Mouse (Mus musculus): ENCODE results near the gene Syn2. TPM values are rescaled to one million over a fixed set of nuclear protein-coding genes. Genes with fewer than 3 reads are reported as not detected.

The Syn2 gene
- polyA plus RNA-seq, 1 experiment from 2014 or later = 33.7 TPM

DNA sequence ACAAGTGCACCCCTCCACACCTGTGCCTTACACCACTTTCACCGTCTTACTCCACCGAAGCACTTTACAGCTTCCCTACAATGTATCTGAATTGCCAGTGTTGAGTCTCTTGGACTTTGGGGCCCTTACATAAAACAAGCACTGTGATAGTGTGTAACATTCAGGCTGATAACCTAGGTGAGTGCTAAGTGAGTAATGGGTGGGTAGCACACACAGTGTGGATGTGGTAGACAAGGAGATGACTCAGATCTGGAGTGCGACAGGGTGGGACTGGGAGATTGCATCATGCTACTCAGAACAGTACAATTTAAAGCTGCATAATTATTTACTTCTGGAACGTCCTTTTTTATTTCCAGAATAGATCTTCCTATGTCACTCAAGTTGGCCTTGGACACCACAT lies 181.1 kb downstream of the Syn2 start:
- no peaks in the 10 kb centered on the region for H3K27me3 ChIP-seq
- no peak overlapping the region for H3K27ac ChIP-seq (replicated peaks)
- H3K4me2 ChIP-seq = no peak overlapping the region
- no peak overlapping the region for H3K9ac ChIP-seq
- no peak overlapping the region for H3K4me3 ChIP-seq
- no peak for ATAC-seq (ENCODE audit: low read depth)
- no peaks in the 10 kb centered on the region for H3K9me3 ChIP-seq
- no peaks in the 10 kb centered on the region for H3K4me1 ChIP-seq (replicated peaks)
- WGBS = 81% methylated on average over 4 of the region's 4 CpGs
- H3K36me3 ChIP-seq = no peaks in the 10 kb centered on the region

DNA sequence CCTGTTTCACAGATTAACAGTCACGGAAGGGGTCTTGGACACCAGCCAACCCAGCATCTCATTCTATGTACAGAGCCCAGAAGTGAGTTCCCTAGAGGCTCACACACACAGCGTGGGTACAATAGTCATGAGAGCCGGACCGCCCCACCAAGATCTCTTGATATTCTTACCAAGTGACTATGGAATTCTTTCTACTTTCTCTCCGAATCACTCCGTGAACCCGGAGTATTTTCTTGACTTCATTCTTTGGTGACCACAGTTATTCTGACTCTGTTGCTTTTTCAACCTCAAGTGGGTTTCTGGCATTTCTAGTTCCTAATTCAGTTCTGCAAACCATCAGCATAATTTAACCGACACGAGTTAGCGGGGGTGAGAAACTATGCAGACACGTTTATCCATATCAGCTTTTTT lies 182.1 kb downstream of the Syn2 start:
- WGBS = 70% methylated on average over 11 of the region's 11 CpGs
- H3K4me1 ChIP-seq (replicated peaks) = 0 out of 2 replicates have a peak, but pooled peaks cover under 1% of the 10 kb centered on the region
- H3K9me3 ChIP-seq = no peaks in the 10 kb centered on the region
- no peak overlapping the region for H3K4me3 ChIP-seq
- H3K9ac ChIP-seq = no peak overlapping the region
- H3K27ac ChIP-seq (replicated peaks) = no peak overlapping the region
- ATAC-seq (ENCODE audit: low read depth) = no peak
- no peak overlapping the region for H3K4me2 ChIP-seq
- no peaks in the 10 kb centered on the region for H3K27me3 ChIP-seq
- H3K36me3 ChIP-seq = no peaks in the 10 kb centered on the region

- 93% methylated on average over 6 of the region's 6 CpGs for WGBS
- Histone ChIP-seq H3K9me3 (no peaks in the 10 kb centered on the region), H3K36me3 (no peaks in the 10 kb centered on the region), H3K27me3 (no peaks in the 10 kb centered on the region), H3K27ac (replicated peaks) (no peak overlapping the region), H3K4me1 (replicated peaks) (peaks cover 11% of the 10 kb centered on the region; the same call in 1 of the 2 replicates), H3K4me2 (no peak overlapping the region), H3K4me3 (no peak overlapping the region), H3K9ac (no peak overlapping the region)
- no peak for ATAC-seq (ENCODE audit: low read depth)
These were observed 184.1 kb downstream of the Syn2 start for GRCm38 (mm10) chr6:115318811-115319210.

- H3K36me3 ChIP-seq = no peaks in the 10 kb centered on the region
- 91% methylated on average over 4 of the region's 4 CpGs for WGBS
- no peak overlapping the region for H3K4me3 ChIP-seq
- no peak for ATAC-seq (ENCODE audit: low read depth)
- no peak overlapping the region for H3K9ac ChIP-seq
- H3K27ac ChIP-seq (replicated peaks) = no peak overlapping the region
- no peaks in the 10 kb centered on the region for H3K9me3 ChIP-seq
- no peaks in the 10 kb centered on the region for H3K27me3 ChIP-seq
- H3K4me1 ChIP-seq (replicated peaks) = peaks cover 11% of the 10 kb centered on the region; the same call in 1 of the 2 replicates
- no peak overlapping the region for H3K4me2 ChIP-seq
These were observed 185.0 kb downstream of the Syn2 start for GRCm38 (mm10) chr6:115319686-115320085.

GRCm38 (mm10) chr6:115320927-115321714 lies 186.4 kb downstream of the Syn2 start:
- H3K9ac ChIP-seq = no peak overlapping the region
- no peaks in the 10 kb centered on the region for H3K36me3 ChIP-seq
- peaks cover 11% of the 10 kb centered on the region; the same call in 1 of the 2 replicates for H3K4me1 ChIP-seq (replicated peaks)
- H3K27me3 ChIP-seq = no peaks in the 10 kb centered on the region
- ATAC-seq (ENCODE audit: low read depth) = no peak
- no peak overlapping the region for H3K27ac ChIP-seq (replicated peaks)
- WGBS = 85% methylated on average over 8 of the region's 8 CpGs
- no peak overlapping the region for H3K4me3 ChIP-seq
- H3K4me2 ChIP-seq = no peak overlapping the region
- H3K9me3 ChIP-seq = no peaks in the 10 kb centered on the region

DNA sequence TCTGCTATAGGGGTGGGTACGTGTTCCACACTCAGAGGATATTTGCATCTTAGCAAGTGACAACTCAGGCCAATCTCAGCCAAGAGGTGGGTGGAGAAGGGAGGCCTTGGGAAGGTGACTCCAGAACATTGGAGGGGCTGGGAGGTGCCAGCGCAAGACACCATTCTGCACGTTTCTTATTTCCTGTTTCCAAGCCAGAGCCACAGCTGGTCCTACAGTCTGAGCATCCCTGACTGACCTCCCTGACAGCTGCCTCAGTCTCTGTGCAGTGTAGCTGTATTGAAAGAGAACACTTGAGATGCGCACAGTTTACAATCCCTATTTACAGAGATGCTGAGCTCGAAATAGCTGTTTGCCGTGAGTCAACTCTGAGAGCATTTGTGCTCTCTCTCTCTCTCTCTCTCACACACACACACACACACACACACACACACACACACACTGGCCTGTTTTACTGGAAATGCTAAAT lies 187.2 kb downstream of the Syn2 start:
- ATAC-seq (ENCODE audit: low read depth) = no peak
- Histone ChIP-seq H3K36me3 (no peaks in the 10 kb centered on the region), H3K27me3 (no peaks in the 10 kb centered on the region), H3K27ac (replicated peaks) (no peak overlapping the region), H3K4me1 (replicated peaks) (peaks cover 11% of the 10 kb centered on the region; the same call in 1 of the 2 replicates), H3K4me3 (no peak overlapping the region), H3K9me3 (no peaks in the 10 kb centered on the region), H3K4me2 (no peak overlapping the region), H3K9ac (no peak overlapping the region)
- WGBS = 51% methylated on average over 6 of the region's 6 CpGs

DNA sequence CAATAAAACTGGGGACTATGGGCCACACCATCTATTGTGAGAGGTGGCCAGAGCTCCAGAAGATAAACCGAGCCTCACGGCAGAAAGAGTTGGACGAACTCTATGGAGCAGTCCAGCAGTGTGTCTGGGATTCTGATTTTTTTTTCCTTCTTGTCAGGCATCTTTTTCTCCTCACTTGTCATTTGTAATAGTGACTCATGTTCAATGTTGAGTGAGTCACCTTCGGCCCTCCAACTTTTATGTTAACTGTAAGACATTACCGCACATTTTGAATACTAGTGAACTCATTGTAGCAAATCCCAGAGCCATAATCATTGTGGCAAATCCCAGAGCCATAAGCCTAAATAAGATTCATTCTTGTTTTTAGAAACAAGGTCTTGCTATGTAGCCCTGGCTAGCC lies 188.3 kb downstream of the Syn2 start:
- no peak for ATAC-seq (ENCODE audit: low read depth)
- Histone ChIP-seq H3K36me3 (no peaks in the 10 kb centered on the region), H3K9me3 (no peaks in the 10 kb centered on the region), H3K27me3 (no peaks in the 10 kb centered on the region), H3K9ac (no peak overlapping the region), H3K4me1 (replicated peaks) (peaks cover 11% of the 10 kb centered on the region; the same call in 1 of the 2 replicates), H3K4me2 (no peak overlapping the region), H3K4me3 (no peak overlapping the region), H3K27ac (replicated peaks) (no peak overlapping the region)
- WGBS = 88% methylated on average over 5 of the region's 5 CpGs

DNA sequence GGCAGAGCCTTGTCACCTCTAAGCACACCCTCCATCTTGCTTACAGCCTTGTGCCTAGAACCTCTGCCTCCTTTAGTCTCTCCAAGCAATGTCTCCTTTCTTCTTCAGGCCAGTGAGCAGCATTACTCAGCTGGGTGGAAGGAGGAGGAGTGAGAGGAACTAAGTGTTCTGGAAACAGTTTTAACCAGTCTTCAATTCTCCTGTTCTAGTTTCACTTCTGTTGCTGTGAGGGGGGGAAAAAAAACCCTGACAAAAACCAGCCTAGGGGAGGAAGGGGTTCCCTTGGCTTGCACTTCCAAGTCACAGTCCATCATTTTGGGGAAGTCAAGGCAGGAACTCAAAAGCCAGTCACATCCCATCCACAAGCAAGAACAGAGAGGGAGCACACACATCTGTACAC lies 196.3 kb downstream of the Syn2 start:
- Histone ChIP-seq H3K9ac (no peak overlapping the region), H3K4me3 (no peak overlapping the region), H3K9me3 (no peaks in the 10 kb centered on the region), H3K4me1 (replicated peaks) (no peaks in the 10 kb centered on the region), H3K27me3 (no peaks in the 10 kb centered on the region), H3K36me3 (no peaks in the 10 kb centered on the region), H3K27ac (replicated peaks) (no peak overlapping the region), H3K4me2 (no peak overlapping the region)
- ATAC-seq (ENCODE audit: low read depth) = no peak

Small RNA genes within 50 kb of the gene (microRNA-seq; reads per million reads assigned to microRNA genes)
- gene Gm24767 = not detected

Other genes with a start within 250 kb of the Syn2 start
- gene Vgll4, start 164.9 kb upstream of the Syn2 start, polyA plus RNA-seq (2015; fragmentation: Nextera tagmentation; extraction: Ambion mirVana) = 60.6 and 65.2 TPM in 2 replicates
- 43.2 and 45.4 TPM in 2 replicates for gene Tamm41, start 97.0 kb upstream of the Syn2 start, polyA plus RNA-seq (2015; fragmentation: Nextera tagmentation; extraction: Ambion mirVana)
- gene Gm17482, start 92.4 kb downstream of the Syn2 start, polyA plus RNA-seq (2015; fragmentation: Nextera tagmentation; extraction: Ambion mirVana) = not detected in 2 replicates
- gene Timp4, start 117.3 kb downstream of the Syn2 start, polyA plus RNA-seq (2015; fragmentation: Nextera tagmentation; extraction: Ambion mirVana) = 7.0 and 9.1 TPM in 2 replicates
- gene Pparg, start 226.0 kb downstream of the Syn2 start, polyA plus RNA-seq (2015; fragmentation: Nextera tagmentation; extraction: Ambion mirVana) = 0.14 and 0.80 TPM in 2 replicates